Mouse (Mus musculus) effector memory CD4-positive, alpha-beta T cell, adult 7 months (primary cell): ENCODE measurements around the gene Emc7. TPM values are rescaled to one million over a fixed set of nuclear protein-coding genes. Genes with fewer than 3 reads are reported as not detected.

Experiments
- polyA plus RNA-seq: library from polyadenylated mRNA; unstranded; fragments of 100-300 nt; shearing (Covaris generic); gene quantifications from one replicate; pipeline ENCODE4 v1.2.1, GENCODE M21; 2017

Emc7 gene
- polyA plus RNA-seq, result 17.6 TPM

GRCm38 (mm10) chr2:112454862-112455564 lies at the start of gene Emc7:
Gene Emc7, plus strand, starts transcription at chr2:112454997.

GRCm38 (mm10) chr2:112480669-112481068 lies 25.9 kb downstream of the Emc7 start, which contains the start of gene Chrm5:
Gene Chrm5, minus strand, starts transcription at chr2:112480769.

GRCm38 (mm10) chr2:112492856-112493538 lies 38.2 kb downstream of the Emc7 start, which contains the start of gene Aven:
Gene Aven, plus strand, starts transcription at chr2:112492964.

Other genes starting within 250 kb of the Emc7 start
- 112 TPM for gene Lpcat4, start 215.5 kb upstream of the Emc7 start, polyA plus RNA-seq
- 0.50 TPM for gene Nutm1, start 195.7 kb upstream of the Emc7 start, polyA plus RNA-seq
- gene Nop10, start 193.1 kb upstream of the Emc7 start, polyA plus RNA-seq, result 129 TPM
- 37.6 TPM for gene Slc12a6, start 189.2 kb upstream of the Emc7 start, polyA plus RNA-seq
- gene Gm21985, start 188.7 kb upstream of the Emc7 start, polyA plus RNA-seq, result not detected
- gene Emc4, start 87.0 kb upstream of the Emc7 start, polyA plus RNA-seq, result 59.0 TPM
- 17.6 TPM for gene Katnbl1, start 75.8 kb upstream of the Emc7 start, polyA plus RNA-seq
- not detected for gene Chrm5, start 25.8 kb downstream of the Emc7 start, polyA plus RNA-seq
- gene Aven, start 38.0 kb downstream of the Emc7 start, polyA plus RNA-seq, result 42.7 TPM